Mouse (Mus musculus) left cerebral cortex, postnatal 4 days (tissue): ENCODE results near the gene Phtf2. TPM values are rescaled to one million over a fixed set of nuclear protein-coding genes. Genes with fewer than 3 reads are reported as not detected.
"Not testable (repeated sequence)": the region's sequence is repeated elsewhere in the genome, so short reads cannot be mapped to it uniquely, and the experiment has no call there.

Experiments
- DNase-seq: peaks from one replicate; pipeline ENCODE4 v3.0.0-alpha.2; 2022
- intact Hi-C: fragments of 180-260 bp; cut with DNase I; formaldehyde crosslinking; loops from one replicate; pipeline ENCODE4 v1.15.1; 2025
- total RNA-seq, 2 experiments: library from RNA; stranded (reverse); gene quantifications; 2 replicates each; pipeline ENCODE4 v1.2.3; 2021

Phtf2 gene
- total RNA-seq, 2 experiments from 2014 or later = 35.3 to 36.2 TPM

GRCm38 (mm10) chr5:20778274-20778984 lies 103.5 kb downstream of the Phtf2 start:
- no peak for DNase-seq
- intact Hi-C loops = loop anchor here (10.0 kb wide), 1 partner anchor 1254 kb away; no protein-coding TSS in a partner anchor

- no peak for DNase-seq
Measured at GRCm38 (mm10) chr5:20773341-20773740, 108.6 kb downstream of the Phtf2 start.

GRCm38 (mm10) chr5:20765365-20765920 lies 116.5 kb downstream of the Phtf2 start:
- intact Hi-C loops = no loop called here
- DNase-seq = no peak

More at GRCm38 (mm10) chr5:20773341-20773740, 108.6 kb downstream of the Phtf2 start:
- intact Hi-C loops = loop anchor here (10.0 kb wide), 1 partner anchor 1249 kb away; no protein-coding TSS in a partner anchor

- DNase-seq, intact Hi-C loops: not testable (repeated sequence)
Measured at GRCm38 (mm10) chr5:20762441-20762840, 119.5 kb downstream of the Phtf2 start.

GRCm38 (mm10) chr5:20760368-20761162 lies 121.4 kb downstream of the Phtf2 start:
- intact Hi-C loops = no loop called here

GRCm38 (mm10) chr5:20759771-20760170 lies 122.2 kb downstream of the Phtf2 start:
- intact Hi-C loops = no loop called here

More at GRCm38 (mm10) chr5:20760368-20761162, 121.4 kb downstream of the Phtf2 start:
- DNase-seq = no peak

GRCm38 (mm10) chr5:20753963-20754362 lies 128.0 kb downstream of the Phtf2 start:
- intact Hi-C loops = no loop called here

More at GRCm38 (mm10) chr5:20759771-20760170, 122.2 kb downstream of the Phtf2 start:
- no peak for DNase-seq

GRCm38 (mm10) chr5:20753096-20753495 lies 128.8 kb downstream of the Phtf2 start:
- no peak for DNase-seq
- intact Hi-C loops = no loop called here

More at GRCm38 (mm10) chr5:20753963-20754362, 128.0 kb downstream of the Phtf2 start:
- no peak for DNase-seq

- DNase-seq = peak; percentile 25
- intact Hi-C loops = no loop called here
Measured at GRCm38 (mm10) chr5:20751696-20752095, 130.2 kb downstream of the Phtf2 start.

- DNase-seq = no peak
- intact Hi-C loops = no loop called here
Measured at GRCm38 (mm10) chr5:20751000-20751399, 130.9 kb downstream of the Phtf2 start.

- intact Hi-C loops = no loop called here
- DNase-seq = no peak
Measured at GRCm38 (mm10) chr5:20749535-20749934, 132.4 kb downstream of the Phtf2 start.

- intact Hi-C loops = no loop called here
- DNase-seq = no peak
Measured at GRCm38 (mm10) chr5:20748856-20749255, 133.1 kb downstream of the Phtf2 start.

GRCm38 (mm10) chr5:20748142-20748541 lies 133.8 kb downstream of the Phtf2 start:
- intact Hi-C loops = no loop called here
- DNase-seq = no peak

- DNase-seq = no peak
Measured at GRCm38 (mm10) chr5:20741936-20742335, 140.0 kb downstream of the Phtf2 start.

GRCm38 (mm10) chr5:20741193-20741592 lies 140.7 kb downstream of the Phtf2 start:
- DNase-seq = no peak
- intact Hi-C loops = no loop called here

More at GRCm38 (mm10) chr5:20741936-20742335, 140.0 kb downstream of the Phtf2 start:
- intact Hi-C loops = no loop called here

- no peak for DNase-seq
- intact Hi-C loops = no loop called here
Measured at GRCm38 (mm10) chr5:20738795-20739194, 143.1 kb downstream of the Phtf2 start.

GRCm38 (mm10) chr5:20723226-20723625 lies 158.7 kb downstream of the Phtf2 start:
- DNase-seq, intact Hi-C loops: not testable (repeated sequence)

GRCm38 (mm10) chr5:20720201-20720900 lies 161.6 kb downstream of the Phtf2 start:
- intact Hi-C loops = no loop called here

GRCm38 (mm10) chr5:20715980-20716379 lies 165.9 kb downstream of the Phtf2 start:
- intact Hi-C loops, DNase-seq: not testable (repeated sequence)

More at GRCm38 (mm10) chr5:20720201-20720900, 161.6 kb downstream of the Phtf2 start:
- no peak for DNase-seq

GRCm38 (mm10) chr5:20714619-20715018 lies 167.3 kb downstream of the Phtf2 start:
- intact Hi-C loops, DNase-seq: not testable (repeated sequence)
